ENCODE assay signal across 19 mouse cellular contexts in the genomic region with DNA sequence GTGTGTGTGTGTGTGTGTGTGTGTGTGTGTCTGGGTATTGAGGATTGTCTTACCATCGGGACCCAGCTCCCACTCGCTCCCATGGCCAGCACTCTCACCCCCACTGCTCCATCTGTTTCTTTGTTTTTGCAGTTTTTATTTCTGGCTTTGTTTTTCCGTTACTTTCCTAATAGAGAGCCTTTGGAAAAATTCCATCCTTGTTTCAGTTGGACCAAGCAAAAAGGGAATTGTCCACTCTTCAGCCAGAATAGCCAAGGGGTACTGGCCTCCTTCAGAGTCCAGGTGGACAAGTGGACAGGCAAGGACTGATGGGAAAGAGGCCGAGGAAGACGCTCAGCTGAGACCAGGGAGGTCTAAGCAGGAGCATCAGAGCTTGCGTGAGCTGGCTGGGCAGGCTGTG. TPM values are rescaled to one million over a fixed set of nuclear protein-coding genes. Genes with fewer than 3 reads are reported as not detected.
A peak's percentile ranks its signal among the peaks of the same experiment; 100 is the strongest.
DNase-seq lines count a peak whose midpoint lies in the region; ATAC-seq lines count a peak whose summit lies in the region.
"Had no signal": no experiment of that assay in that cellular context is flagged by ENCODE, and none has a peak within 500 bp of the region (broad histone marks: within the 10 kb centered on the region; RNA-seq: fewer than 3 reads in every experiment).

No protein-coding gene starts in this region.

- H3K9ac ChIP-seq in hindbrain, embryonic 11.5 days (ENCODE audit: low read depth, low read length) = no peak overlapping the region
- H3K9ac ChIP-seq in limb, embryonic 13.5 days = no peak overlapping the region
- H3K9ac ChIP-seq: heart, embryonic 15.5 days had no signal

- peak overlapping the region; percentile 62 for H3K27ac ChIP-seq in hindbrain, embryonic 10.5 days
- H3K27ac ChIP-seq in hindbrain, embryonic 11.5 days (ENCODE audit: low read depth, low read length) = no peak overlapping the region
- H3K27ac ChIP-seq in limb, embryonic 13.5 days = 0 out of 2 replicates have a peak overlapping the region, but pooled peaks have one; percentile 39
- H3K27ac ChIP-seq: heart, embryonic 15.5 days had no signal

- 83% methylated on average over 6 of the region's 6 CpGs for WGBS in hindbrain, embryonic 10.5 days
- WGBS in hindbrain, embryonic 11.5 days = 84% methylated on average over 6 of the region's 6 CpGs
- 84% methylated on average over 6 of the region's 6 CpGs for WGBS in limb, embryonic 13.5 days

- no peaks in the 10 kb centered on the region for H3K9me3 ChIP-seq in hindbrain, embryonic 10.5 days
- H3K9me3 ChIP-seq in hindbrain, embryonic 11.5 days (ENCODE audit: control insufficient read depth, low read length) = no peaks in the 10 kb centered on the region
- H3K9me3 ChIP-seq in megakaryocyte, embryonic 14.5 days = no peaks in the 10 kb centered on the region
- no peaks in the 10 kb centered on the region for H3K9me3 ChIP-seq in limb, embryonic 13.5 days
- H3K9me3 ChIP-seq: heart, embryonic 15.5 days had no signal

- H3K4me3 ChIP-seq in hindbrain, embryonic 10.5 days = no peak overlapping the region
- no peak overlapping the region for H3K4me3 ChIP-seq in hindbrain, embryonic 11.5 days (ENCODE audit: low read depth, low read length)
- H3K4me3 ChIP-seq in megakaryocyte, embryonic 14.5 days (replicated peaks) = peak overlapping the region; percentile 50
- H3K4me3 ChIP-seq in limb, embryonic 13.5 days = no peak overlapping the region
- H3K4me3 ChIP-seq: heart, embryonic 15.5 days had no signal

- no peak for ATAC-seq in hindbrain, embryonic 11.5 days (ENCODE audit: low FRiP score)
- ATAC-seq in megakaryocyte, adult 5-6 weeks (ENCODE audit: poor library complexity, severe bottlenecking) = no peak
- no peak for ATAC-seq in limb, embryonic 13.5 days (ENCODE audit: low FRiP score, low read depth)
- no peak for ATAC-seq in erythroid progenitor cell, adult 5-6 weeks (replicated peaks; ENCODE audit: low FRiP score, poor library complexity, severe bottlenecking)
- ATAC-seq: Patski had no signal

- H3K4me1 ChIP-seq in hindbrain, embryonic 10.5 days (replicated peaks) = peaks cover 76% of the 10 kb centered on the region
- peaks cover 13% of the 10 kb centered on the region; the same call in 1 of the 2 replicates for H3K4me1 ChIP-seq in hindbrain, embryonic 11.5 days (replicated peaks; ENCODE audit: control insufficient read depth, insufficient read depth, low read length)
- H3K4me1 ChIP-seq in megakaryocyte, embryonic 14.5 days = peaks cover 76% of the 10 kb centered on the region
- H3K4me1 ChIP-seq in limb, embryonic 13.5 days = peaks cover 51% of the 10 kb centered on the region

- H3K27me3 ChIP-seq in hindbrain, embryonic 10.5 days (ENCODE audit: insufficient read depth, poor library complexity, severe bottlenecking) = peaks cover 11% of the 10 kb centered on the region; the same call in 1 of the 2 replicates
- H3K27me3 ChIP-seq in hindbrain, embryonic 11.5 days (ENCODE audit: control insufficient read depth, insufficient read depth, low read length) = no peaks in the 10 kb centered on the region
- peaks cover 32% of the 10 kb centered on the region for H3K27me3 ChIP-seq in megakaryocyte, embryonic 14.5 days (replicated peaks)
- no peaks in the 10 kb centered on the region for H3K27me3 ChIP-seq in limb, embryonic 13.5 days
- H3K27me3 ChIP-seq: CH12.LX; heart, embryonic 15.5 days; Patski had no signal

- no peaks in the 10 kb centered on the region for H3K36me3 ChIP-seq in hindbrain, embryonic 10.5 days
- no peaks in the 10 kb centered on the region for H3K36me3 ChIP-seq in hindbrain, embryonic 11.5 days (ENCODE audit: control insufficient read depth, insufficient read depth, low read length)
- no peaks in the 10 kb centered on the region for H3K36me3 ChIP-seq in megakaryocyte, embryonic 14.5 days (replicated peaks; ENCODE audit: low read length)
- no peaks in the 10 kb centered on the region for H3K36me3 ChIP-seq in limb, embryonic 13.5 days
- H3K36me3 ChIP-seq: heart, embryonic 15.5 days had no signal

- H3K4me2 ChIP-seq in hindbrain, embryonic 11.5 days (replicated peaks; ENCODE audit: low read depth, low read length) = no peak overlapping the region
- H3K4me2 ChIP-seq in limb, embryonic 13.5 days (replicated peaks) = no peak overlapping the region
- H3K4me2 ChIP-seq: heart, embryonic 15.5 days; liver, embryonic 11.5 days had no signal

- no peak for DNase-seq in hindbrain, embryonic 10.5 days (ENCODE audit: low spot score)
- DNase-seq in hindbrain, embryonic 11.5 days (ENCODE audit: low spot score) = no peak
- peak; percentile 18 for DNase-seq in fibroblast of lung, adult 2 months (ENCODE audit: low read depth)
- no peak for DNase-seq in thymus, postnatal 4 days
- DNase-seq: adrenal gland, adult 2 months; kidney, postnatal 14 days; retina, postnatal 1 day had no signal

RNA-seq across cellular contexts. Expression of a gene that starts 9.0 kb away (rescaled TPM):
- 2.1 and 2.3 TPM in 2 replicates for polyA plus RNA-seq in hindbrain, embryonic 10.5 days (2016; fragmentation: Nextera tagmentation; extraction: Ambion mirVana)
- 1.9 and 2.6 TPM in 2 replicates for polyA plus RNA-seq in hindbrain, embryonic 11.5 days (2014; fragmentation: Nextera tagmentation; extraction: Ambion mirVana)
- polyA plus RNA-seq in megakaryocyte, embryonic 14.5 days (2012; ENCODE audit: insufficient read depth, low replicate concordance) = 0.03 TPM in 1 of 2 replicates, not detected in the other
- total RNA-seq in megakaryocyte, adult 5-6 weeks (2015) = 0.02 TPM in 1 of 2 replicates, not detected in the other
- not detected in 2 replicates for total RNA-seq in megakaryocyte, adult 5-6 weeks (2017)
- polyA plus RNA-seq in limb, embryonic 13.5 days (2015; fragmentation: Nextera tagmentation; extraction: Ambion mirVana) = 5.3 and 5.6 TPM in 2 replicates
- total RNA-seq in erythroid progenitor cell, adult 5-6 weeks (2015; ENCODE audit: low replicate concordance) = not detected in 2 replicates
- not detected in 2 replicates for total RNA-seq in erythroid progenitor cell, adult 5-6 weeks (2017; ENCODE audit: low replicate concordance)
- total RNA-seq: megakaryocyte-erythroid progenitor cell, adult 5-6 weeks had no signal

RNA-seq across cellular contexts. Expression of a gene that starts 22.2 kb away (rescaled TPM):
- 0.11 and 0.71 TPM in 2 replicates for polyA plus RNA-seq in hindbrain, embryonic 10.5 days (2016; fragmentation: Nextera tagmentation; extraction: Ambion mirVana)
- polyA plus RNA-seq in hindbrain, embryonic 11.5 days (2014; fragmentation: Nextera tagmentation; extraction: Ambion mirVana) = 0.17 and 0.46 TPM in 2 replicates
- 0.13 TPM in 1 of 2 replicates, not detected in the other for polyA plus RNA-seq in megakaryocyte, embryonic 14.5 days (2012; ENCODE audit: insufficient read depth, low replicate concordance)
- not detected in 2 replicates for total RNA-seq in megakaryocyte, adult 5-6 weeks (2015)
- not detected in 2 replicates for total RNA-seq in megakaryocyte, adult 5-6 weeks (2017)
- 0.06 TPM in 1 of 2 replicates, not detected in the other for polyA plus RNA-seq in limb, embryonic 13.5 days (2015; fragmentation: Nextera tagmentation; extraction: Ambion mirVana)
- not detected in 2 replicates for total RNA-seq in erythroid progenitor cell, adult 5-6 weeks (2015; ENCODE audit: low replicate concordance)
- total RNA-seq in erythroid progenitor cell, adult 5-6 weeks (2017; ENCODE audit: low replicate concordance) = 2.5 TPM in 1 of 2 replicates, not detected in the other
- total RNA-seq: megakaryocyte-erythroid progenitor cell, adult 5-6 weeks had no signal
- polyA plus RNA-seq: heart, embryonic 15.5 days; intestine, embryonic 14.5 days had no signal

RNA-seq across cellular contexts. Expression of a gene that starts 34.1 kb away (rescaled TPM):
- 0.31 and 0.77 TPM in 2 replicates for polyA plus RNA-seq in hindbrain, embryonic 10.5 days (2016; fragmentation: Nextera tagmentation; extraction: Ambion mirVana)
- polyA plus RNA-seq in hindbrain, embryonic 11.5 days (2014; fragmentation: Nextera tagmentation; extraction: Ambion mirVana) = 0.73 TPM in 2 replicates
- 0.12 TPM in 1 of 2 replicates, not detected in the other for polyA plus RNA-seq in megakaryocyte, embryonic 14.5 days (2012; ENCODE audit: insufficient read depth, low replicate concordance)
- total RNA-seq in megakaryocyte, adult 5-6 weeks (2015) = 0.23 and 0.42 TPM in 2 replicates
- total RNA-seq in megakaryocyte, adult 5-6 weeks (2017) = 0.26 and 0.28 TPM in 2 replicates
- 0.04 and 0.05 TPM in 2 replicates for polyA plus RNA-seq in limb, embryonic 13.5 days (2015; fragmentation: Nextera tagmentation; extraction: Ambion mirVana)
- 8.8 and 13.0 TPM in 2 replicates for total RNA-seq in erythroid progenitor cell, adult 5-6 weeks (2015; ENCODE audit: low replicate concordance)
- 1.5 and 1.9 TPM in 2 replicates for total RNA-seq in erythroid progenitor cell, adult 5-6 weeks (2017; ENCODE audit: low replicate concordance)

RNA-seq across cellular contexts. Expression of a gene that starts 45.4 kb away (rescaled TPM):
- 63.5 and 142 TPM in 2 replicates for polyA plus RNA-seq in hindbrain, embryonic 10.5 days (2016; fragmentation: Nextera tagmentation; extraction: Ambion mirVana)
- polyA plus RNA-seq in hindbrain, embryonic 11.5 days (2014; fragmentation: Nextera tagmentation; extraction: Ambion mirVana) = 123 and 136 TPM in 2 replicates
- 18.9 and 46.3 TPM in 2 replicates for polyA plus RNA-seq in megakaryocyte, embryonic 14.5 days (2012; ENCODE audit: insufficient read depth, low replicate concordance)
- 29.6 and 40.0 TPM in 2 replicates for total RNA-seq in megakaryocyte, adult 5-6 weeks (2015)
- 26.1 and 34.4 TPM in 2 replicates for total RNA-seq in megakaryocyte, adult 5-6 weeks (2017)
- polyA plus RNA-seq in limb, embryonic 13.5 days (2015; fragmentation: Nextera tagmentation; extraction: Ambion mirVana) = 42.2 and 46.7 TPM in 2 replicates
- 14.4 and 15.1 TPM in 2 replicates for total RNA-seq in erythroid progenitor cell, adult 5-6 weeks (2015; ENCODE audit: low replicate concordance)
- total RNA-seq in erythroid progenitor cell, adult 5-6 weeks (2017; ENCODE audit: low replicate concordance) = 3.1 and 3.3 TPM in 2 replicates

RNA-seq across cellular contexts. Expression of a gene that starts 48.7 kb away (rescaled TPM):
- polyA plus RNA-seq in hindbrain, embryonic 10.5 days (2016; fragmentation: Nextera tagmentation; extraction: Ambion mirVana) = not detected in 2 replicates
- polyA plus RNA-seq in hindbrain, embryonic 11.5 days (2014; fragmentation: Nextera tagmentation; extraction: Ambion mirVana) = 0.06 TPM in 1 of 2 replicates, not detected in the other
- polyA plus RNA-seq in megakaryocyte, embryonic 14.5 days (2012; ENCODE audit: insufficient read depth, low replicate concordance) = not detected in 2 replicates
- total RNA-seq in megakaryocyte, adult 5-6 weeks (2015) = not detected in 2 replicates
- not detected in 2 replicates for total RNA-seq in megakaryocyte, adult 5-6 weeks (2017)
- polyA plus RNA-seq in limb, embryonic 13.5 days (2015; fragmentation: Nextera tagmentation; extraction: Ambion mirVana) = not detected in 2 replicates
- total RNA-seq in erythroid progenitor cell, adult 5-6 weeks (2015; ENCODE audit: low replicate concordance) = not detected in 2 replicates
- not detected in 2 replicates for total RNA-seq in erythroid progenitor cell, adult 5-6 weeks (2017; ENCODE audit: low replicate concordance)
- total RNA-seq: CH12.LX; megakaryocyte-erythroid progenitor cell, adult 5-6 weeks had no signal
- polyA plus RNA-seq: intestine, embryonic 14.5 days; liver, embryonic 11.5 days; spleen, adult 2 months; thymus, postnatal 0 days had no signal
